Mouse (Mus musculus) WW6 (cell line): ENCODE measurements around the gene Crybg2.

ENCODE experiments used
- DNase-seq: peaks from one replicate; pipeline ENCODE4 v3.0.0-alpha.2; 2013; ENCODE audit warnings: low read depth, low spot score

Gene Crybg2

DNA sequence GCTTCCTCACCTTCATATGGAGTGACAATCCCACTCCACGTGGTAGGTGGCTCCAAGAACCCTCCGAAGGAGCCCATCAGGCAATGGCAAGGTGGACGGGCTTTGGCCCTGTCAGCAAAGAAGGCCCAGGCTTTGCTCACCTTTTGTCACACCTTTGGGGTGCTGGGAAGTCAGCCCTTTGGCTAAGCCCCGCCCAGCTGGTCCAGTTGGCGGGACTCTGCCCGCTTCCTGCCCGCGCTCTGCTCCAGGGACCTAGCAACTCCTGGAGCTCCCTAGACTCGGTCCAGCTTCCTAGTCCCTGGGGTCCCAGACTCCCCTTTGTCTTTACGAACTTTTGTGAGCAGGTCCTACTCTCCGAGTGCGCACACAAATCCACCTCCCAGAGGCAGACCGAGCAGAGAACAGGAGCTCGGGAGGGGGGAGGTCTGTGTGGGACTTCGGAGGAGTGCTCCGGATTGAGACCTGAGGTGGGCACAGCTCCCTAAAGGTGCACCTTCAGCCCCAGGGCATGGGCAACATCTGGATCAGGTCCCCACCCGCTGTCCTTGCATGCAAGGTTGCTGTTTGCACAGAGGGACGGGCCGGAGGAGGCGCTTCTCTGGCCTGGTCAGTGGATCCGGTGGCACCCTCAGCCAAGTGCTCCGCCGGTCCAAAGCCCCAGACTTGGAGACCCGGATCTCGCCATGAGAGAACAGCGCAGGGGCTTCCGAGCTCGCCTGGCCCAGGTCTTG, at the start of gene Crybg2:
TSS of gene Crybg2 (plus strand) at position 681 of the 731 bp plus-strand sequence.
- no peak for DNase-seq

DNA sequence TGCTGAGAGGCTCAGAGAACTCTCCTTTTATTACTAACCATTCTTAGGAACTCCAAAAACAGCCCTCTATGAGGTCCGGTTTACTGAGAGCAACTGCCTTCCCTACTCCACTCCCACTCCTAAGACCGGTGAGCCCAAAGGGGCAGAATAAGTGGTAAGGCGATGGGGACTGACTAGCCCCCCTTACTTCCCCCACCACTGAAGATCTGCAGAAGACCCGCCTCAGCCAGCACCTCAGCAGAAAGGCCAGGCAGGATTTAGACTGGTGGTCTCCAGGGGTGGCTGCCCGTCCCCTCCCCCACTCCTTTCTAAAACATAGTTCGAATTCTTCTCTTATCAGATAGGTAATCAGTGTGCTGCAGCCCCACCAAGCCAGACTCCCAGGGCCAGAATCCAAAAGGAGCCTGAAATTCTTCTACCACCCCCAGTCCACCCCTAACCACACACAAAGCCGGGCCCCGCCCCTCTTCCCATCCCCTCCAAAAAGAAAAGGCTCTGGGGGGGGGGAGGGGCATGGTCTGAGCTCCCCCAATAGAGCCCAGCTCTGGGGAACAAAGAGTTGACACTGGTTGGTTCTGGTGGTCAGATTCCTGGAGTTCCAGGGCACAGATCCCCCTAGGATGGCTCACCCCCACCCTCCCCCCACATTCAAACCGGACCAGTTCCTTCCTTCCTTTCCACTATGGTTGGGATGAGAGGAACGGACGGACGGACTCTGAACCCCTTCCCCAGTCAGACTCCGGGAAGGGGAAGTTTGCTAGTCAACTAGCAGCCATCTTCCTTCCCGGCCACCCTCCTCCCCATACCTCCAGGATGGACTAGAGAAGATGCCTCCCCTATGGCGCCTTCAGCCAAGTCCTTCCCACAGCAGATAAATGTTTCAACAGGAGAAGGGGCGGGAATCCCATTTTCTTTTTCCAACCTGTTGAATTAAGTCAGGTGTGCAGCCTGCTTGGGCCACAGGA, 48.9 kb upstream of the Crybg2 start:
- DNase-seq: no peak

DNA sequence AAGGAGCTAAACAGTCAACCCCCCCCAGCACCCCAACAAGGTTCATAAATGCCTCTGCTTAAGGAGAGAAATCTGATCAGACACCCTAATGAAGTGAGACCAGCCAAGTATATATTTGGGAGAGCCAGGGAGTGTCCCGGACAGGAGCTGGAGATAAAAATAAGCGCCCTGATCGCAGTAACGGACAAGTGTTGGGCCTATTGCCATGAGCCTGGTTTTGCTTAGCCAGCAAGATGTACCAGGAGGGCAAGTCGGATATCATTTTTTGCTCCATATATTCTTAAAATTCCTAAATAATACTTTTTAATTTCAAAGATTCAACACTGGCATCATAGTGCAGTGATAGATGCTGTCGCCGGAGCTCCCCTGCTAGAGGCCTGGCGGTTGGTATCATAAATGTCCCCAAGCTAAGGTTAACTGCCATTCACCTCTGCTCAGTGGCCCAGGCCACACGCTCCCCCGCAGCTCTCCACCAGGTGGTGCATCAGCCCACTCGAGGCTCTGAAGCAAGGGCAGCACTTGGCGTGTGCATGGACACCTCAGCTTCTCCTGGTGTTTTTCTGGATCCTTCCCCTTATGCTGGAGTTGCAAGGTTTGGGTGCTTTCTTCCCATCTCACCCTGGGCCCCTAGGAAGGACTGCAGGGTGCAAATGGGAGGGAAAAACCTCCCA, 47.6 kb upstream of the Crybg2 start:
- no peak for DNase-seq

DNA sequence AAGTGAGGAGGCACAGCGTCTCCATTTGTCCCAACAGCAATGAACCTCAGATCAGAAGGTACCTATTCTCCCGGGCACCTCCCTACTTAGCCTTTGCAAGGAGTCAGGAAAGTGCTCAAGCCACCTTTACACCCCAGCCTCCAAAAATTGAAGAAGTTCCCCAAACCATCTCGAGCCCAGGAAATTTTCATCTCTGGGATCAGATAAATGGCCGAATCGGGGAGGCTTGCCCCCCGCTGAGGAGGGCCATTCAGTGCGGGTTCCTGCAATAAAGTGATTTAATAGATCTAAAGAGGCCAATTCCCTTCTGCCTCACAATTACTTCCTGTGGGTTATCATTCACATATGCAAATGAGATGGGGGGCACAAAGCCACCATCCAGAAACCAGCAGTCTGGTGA, 44.4 kb upstream of the Crybg2 start:
- no peak for DNase-seq

DNA sequence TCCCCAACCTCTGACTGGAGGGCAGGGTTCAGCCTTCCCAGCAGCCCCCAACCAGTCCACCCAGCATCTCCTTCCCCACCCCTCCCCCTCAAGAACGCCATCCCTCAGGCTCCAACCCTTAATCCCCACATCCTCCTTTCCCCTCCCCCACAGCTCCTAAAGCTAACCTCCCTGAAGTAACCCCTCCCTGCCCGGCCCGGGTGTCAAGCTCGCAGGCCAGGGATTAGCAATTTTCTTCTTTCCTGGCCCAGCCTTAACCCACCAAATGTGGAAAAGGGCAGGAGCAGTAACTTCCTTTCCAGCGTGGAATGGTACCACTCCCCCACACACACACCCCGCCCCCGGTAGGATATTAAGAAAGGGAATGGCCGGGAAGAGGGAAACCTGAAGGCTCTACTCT, 43.8 kb upstream of the Crybg2 start:
- DNase-seq: peak; percentile 74

DNA sequence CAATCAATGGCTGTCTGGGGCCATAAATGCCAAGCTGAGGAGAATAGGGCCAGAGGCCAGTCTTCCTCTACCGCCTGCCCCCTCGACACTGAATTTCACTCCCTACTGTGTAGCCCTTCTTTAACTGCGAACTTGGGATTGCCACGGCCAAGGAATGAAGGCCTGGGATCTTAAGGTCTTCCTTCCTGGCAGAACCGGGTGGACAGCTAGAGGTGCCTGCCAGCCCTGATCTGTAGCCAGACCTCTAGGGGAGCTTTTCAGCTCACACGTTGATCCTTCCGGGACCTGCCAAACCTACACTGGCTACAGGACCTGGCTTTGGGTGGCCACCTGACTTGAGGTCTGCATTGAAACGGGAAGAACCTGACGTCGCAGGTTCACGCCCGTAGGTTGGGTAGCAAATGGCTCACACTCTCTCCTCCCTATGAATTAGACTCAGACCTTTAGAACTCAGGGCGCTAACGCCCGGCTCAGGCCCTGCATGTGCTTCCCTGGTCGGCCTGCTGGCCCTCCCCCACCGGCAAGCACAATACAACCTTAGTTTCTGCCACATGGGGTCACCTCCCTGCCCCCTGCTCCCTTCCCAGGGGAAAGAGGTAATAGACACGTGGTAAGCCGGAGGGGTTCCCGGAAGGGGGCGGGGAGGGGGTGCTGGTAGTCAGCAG, 43.3 kb upstream of the Crybg2 start:
- no peak for DNase-seq

DNA sequence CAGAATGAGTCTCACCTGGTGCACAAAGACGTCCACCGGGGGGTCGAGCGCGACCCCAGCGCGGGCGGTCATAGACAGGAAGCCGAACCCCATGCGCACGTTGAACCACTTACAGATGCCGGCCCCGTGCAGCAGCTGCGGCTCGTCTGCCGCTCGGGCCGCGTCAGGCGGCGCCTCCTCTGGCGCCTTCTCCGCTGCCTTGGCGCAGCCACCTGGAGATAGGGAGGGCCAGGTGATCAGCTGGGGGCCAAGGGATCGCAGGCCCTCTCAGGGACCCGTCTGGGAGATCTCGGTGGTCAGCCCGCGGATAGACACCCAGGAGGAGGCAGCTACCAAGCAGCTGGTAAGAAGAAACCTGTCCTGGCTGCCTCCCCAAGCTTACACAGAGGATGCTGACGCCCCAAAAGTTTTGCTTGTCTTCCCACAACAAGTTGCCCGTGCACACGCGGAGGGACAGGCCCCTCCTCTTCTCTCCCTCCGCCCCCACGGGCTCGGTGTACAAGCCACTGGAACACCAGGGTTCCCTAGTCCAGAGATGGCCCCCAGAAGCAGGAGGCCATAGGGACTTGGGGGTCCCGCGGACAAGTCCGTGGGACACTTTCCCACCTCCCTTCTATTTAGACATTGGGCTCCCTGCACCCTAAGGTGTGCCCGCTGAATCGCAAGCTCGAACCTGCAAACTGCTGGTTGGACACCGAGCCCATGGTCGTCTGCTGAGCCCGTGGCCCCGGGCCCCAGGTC, 42.4 kb upstream of the Crybg2 start:
- no peak for DNase-seq

DNA sequence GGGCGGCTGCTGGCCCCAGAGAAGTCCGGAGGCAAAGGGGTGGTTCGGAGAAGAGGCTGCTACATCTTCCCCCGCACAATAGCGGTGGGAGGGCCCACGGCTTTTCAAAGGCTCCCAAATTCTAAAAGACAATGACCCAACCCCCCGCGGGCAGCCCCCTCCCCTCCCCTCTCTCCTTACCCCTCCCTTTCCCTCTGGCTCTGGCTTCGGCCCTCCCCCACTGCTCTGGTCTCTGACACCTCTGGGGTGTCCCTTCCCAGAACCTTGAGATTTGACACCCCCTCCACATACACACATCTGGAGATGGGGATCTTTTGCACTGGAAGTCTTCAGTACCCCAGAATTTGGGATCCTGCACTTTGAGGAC, 41.9 kb upstream of the Crybg2 start, which contains the start of gene Lin28a:
TSS of gene Lin28a (minus strand) at position 63 of the 367 bp plus-strand sequence.
- DNase-seq: no peak

DNA sequence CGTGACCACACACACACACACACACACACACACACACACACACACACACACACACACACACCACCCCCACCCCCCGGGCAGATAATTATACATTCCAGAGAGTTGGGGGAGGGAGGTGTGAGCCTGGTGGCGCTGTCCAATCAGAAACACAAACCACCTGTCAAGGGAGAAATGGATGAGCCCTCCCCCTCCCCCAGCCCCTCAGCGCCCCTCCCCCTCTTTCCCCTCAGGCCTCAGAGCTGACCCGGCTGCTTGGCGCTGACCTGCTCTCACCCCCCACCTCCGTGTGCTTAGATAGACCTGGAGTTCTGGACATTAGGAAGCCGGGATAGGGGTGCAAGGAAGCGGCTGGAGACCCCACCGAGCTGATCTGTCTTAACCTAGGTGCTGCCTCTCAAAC, 41.4 kb upstream of the Crybg2 start:
- DNase-seq: no peak

DNA sequence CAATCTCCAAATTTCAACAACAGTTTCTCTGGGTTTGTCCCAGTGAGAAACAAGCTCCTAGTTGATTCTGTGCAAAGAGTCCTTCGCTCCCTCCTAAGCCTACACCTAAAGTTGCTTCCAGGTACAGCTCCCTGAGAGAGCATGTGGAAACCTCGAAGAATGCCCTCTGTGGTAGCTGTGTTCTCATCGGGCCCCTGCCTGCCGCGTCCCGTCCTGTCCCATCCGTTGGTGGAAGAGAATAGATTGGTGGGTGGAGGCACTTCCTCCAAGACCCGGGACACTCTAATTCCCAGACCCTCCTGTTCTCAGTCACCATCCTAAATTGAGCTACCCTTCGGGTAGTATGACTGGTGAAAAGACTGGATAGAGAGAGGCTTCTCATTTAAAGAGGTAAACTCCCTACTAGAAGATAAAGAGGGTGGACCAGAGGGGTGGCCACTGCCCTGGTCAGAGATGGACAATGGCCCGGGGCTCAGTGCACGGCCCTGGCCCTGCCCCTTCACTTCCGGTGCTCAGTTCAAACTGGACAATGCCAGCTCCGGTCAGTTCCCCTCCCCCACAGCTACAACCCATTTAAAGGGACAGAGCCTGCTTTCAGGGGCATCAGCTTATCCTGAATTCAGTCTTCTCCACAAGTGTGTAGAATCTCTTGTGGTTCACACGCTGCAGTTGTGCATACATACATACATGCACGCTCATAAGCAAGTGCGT, 40.8 kb upstream of the Crybg2 start:
- no peak for DNase-seq

DNA sequence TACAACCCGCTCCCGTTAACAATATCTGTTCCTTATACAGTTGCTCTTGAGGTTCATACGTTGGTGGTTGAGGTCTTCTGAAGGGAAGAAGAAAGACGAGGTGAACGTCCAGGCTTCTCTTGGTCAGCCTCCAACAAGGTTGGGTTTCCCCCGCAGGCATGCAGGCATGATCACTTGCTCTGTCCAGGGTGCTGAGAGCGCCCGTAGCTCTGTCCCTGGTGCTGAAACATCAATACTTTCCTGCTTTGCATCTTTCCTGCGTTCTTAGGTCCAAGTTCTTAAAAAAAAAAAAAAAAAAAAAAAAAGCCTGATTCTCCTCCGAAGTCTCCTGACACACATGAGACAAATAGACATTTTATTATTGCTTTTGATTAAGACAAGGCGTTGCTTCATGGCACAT, 40.0 kb upstream of the Crybg2 start:
- DNase-seq: no peak

DNA sequence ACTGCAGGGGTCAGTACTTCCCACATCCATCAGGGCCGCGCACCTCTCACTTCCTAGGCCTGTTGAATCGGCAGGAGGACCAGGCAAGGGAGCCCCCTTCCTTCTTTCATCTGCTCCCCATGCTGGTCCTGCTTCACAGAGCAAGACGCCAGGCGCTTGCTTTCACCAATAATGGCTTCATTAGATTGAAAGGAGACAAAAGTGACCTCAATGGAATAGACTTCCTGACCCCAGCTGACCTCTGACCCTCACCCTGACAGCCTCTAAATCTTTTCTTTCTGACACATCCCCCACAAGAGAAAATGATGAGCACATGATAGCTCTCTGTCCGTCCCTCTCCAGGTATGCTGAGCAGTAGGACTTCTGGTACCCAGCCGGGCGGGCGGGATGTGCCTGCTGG, 34.8 kb upstream of the Crybg2 start:
- no peak for DNase-seq

DNA sequence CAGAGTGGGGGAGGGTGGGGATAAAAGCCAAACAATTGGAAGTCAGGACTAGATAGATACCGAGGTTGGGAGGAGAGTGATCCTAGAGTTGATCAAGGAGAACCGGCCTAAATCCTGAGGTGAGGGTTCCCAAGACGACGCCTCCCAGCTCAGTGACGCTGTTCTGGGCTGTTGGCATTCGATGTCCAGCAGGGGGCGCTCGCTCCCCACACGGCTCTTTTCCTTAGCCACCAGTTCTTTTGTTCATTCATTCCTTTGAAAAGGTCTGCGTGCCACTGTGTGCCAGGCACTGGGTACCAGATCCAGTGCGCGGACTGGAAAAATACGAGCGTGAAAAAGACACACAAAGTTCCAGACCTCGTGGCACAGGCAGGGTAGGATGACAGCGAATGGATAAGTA, 24.7 kb upstream of the Crybg2 start:
- no peak for DNase-seq

DNA sequence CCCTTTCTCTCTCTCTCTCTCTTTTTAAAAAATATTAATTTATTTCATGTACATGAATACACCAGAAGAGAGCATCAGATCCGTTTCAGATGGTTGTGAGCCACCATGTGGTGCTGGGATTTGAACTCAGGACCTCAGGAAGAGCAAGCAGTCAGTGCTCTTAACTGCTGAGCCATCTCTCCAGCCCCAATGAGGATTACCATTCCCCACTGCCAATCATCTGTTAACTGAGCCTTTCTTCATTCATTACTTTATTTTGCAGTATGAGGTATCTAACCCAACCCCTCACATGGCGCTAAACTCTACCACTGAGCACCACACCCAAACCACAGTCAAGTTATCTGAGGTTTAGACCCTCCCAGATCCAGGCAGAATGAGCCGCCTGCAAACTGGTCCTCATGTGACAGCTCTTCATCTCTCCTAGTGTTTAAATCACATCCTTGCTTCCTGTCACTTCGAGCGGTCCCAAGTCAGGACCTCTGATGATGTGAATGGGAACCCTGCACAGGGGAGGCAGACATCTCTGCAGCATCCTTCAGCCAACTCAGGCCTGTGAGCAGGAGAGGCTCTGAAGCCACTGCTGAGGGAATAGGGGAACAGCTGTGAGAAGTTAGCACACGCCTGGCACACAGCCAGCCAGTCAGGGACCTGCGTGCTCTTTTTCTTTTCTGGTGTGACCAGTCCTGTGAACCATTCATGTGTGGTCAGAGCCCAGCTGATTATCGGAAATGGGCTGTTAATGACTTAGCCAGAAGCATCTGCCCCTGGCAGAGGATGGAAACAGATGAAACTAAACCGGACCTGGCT, 19.1 kb upstream of the Crybg2 start:
- DNase-seq: no peak

DNA sequence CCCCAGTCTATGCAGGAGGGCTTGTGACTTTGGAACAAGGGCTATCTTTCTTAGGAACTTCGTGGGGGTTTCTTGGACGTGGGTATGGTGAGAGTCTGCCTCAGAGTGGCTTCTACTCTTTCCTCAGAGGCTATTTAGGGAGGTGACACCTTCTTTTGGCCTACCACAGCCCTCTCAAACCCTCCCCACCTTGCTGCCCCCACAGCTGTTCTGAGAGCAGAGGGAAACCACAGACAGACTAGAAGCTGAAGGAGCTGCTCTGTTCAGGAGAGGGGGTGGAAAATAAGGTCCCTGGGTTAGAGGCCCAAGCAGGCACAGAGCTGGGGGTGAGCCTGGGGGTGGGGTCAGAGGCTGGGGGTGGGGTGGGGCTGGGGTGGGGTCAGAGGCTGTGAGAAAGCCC, 17.6 kb upstream of the Crybg2 start:
- no peak for DNase-seq

DNA sequence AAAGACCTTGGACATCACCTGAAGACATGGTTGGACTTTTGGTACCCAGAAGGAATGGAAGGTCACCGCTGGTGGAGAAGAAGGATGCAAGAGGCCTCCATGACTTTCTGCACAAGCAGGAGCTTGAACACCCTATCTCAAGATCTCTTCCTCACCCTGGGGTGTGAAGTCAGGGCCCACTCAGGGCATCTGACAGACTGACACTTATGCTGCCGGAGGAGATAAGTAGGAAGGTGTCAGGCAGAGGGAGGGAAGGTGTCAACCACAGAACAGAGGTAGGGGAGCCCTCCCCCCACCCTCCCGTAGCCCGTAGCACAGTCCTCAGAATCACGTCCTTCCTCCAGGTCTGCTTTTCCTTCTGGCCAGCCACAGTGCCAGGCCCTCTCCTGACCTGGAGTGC, 13.0 kb upstream of the Crybg2 start:
- no peak for DNase-seq

DNA sequence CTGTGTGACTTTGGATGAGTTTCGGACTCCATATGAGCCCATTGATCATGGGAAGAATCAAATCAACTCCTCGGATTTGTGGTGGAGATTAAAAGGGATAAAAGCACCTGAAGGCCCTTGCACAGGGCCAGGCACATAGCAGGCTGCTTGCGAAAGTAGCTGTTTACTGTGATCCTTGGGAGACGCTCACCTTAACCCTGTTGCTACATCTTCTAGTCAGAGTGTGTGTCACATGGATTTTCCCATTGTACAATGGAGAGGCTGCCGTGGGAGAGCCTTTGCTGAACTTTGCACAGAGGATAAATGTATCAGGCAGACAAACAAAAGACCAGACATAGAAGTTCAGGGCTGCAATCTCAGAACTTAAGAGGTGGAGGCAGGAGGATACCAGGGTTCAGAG, 8.7 kb upstream of the Crybg2 start:
- DNase-seq: no peak

DNA sequence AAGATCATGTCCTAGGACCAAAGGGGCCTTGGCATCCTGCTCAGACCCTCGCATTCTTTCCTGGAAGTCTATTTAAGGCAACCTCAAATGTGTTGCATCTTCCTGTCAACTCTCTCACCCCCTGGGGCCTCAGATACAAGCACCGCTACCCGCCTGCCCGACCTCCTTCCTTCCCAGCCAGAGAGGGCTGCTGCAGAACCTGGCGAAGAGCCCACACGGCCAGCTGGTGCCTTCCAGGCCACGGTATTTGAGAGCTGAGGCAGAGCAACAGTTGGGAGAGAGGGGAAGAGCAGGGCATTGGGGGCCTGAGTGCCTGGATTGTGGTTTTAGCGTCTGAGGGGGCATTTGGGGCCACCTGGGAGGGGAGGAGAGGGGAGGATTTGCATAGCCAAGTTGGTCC, 8.1 kb upstream of the Crybg2 start:
- no peak for DNase-seq

DNA sequence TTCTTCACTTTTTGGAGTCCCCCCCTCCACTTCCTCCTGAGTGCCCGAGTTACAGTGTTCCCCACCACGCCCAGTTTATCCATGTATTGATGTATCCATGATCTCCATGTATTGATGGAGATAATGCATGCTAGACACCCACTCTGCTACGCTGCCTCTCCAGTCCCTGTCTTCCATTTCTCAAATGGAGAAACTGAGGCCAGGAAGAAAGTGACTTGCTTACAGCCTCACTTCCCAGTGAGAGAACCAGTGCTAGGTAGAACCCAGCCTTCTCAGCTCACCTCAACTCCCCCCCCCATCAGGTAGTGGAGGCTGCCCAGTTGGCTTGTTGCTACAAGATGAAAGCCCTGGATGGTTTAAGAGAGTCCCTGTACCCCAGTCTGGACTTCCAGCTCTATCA, 7.1 kb upstream of the Crybg2 start, which contains the start of gene Zfp683:
TSS of gene Zfp683 (plus strand) at position 301 of the 400 bp plus-strand sequence.
- no peak for DNase-seq
